Mouse (Mus musculus): ENCODE results near the gene Fasn.

- no peak for TF ChIP-seq CTCF (IDR thresholded peaks at IDR 0.05; ENCODE audit: extremely low read depth, insufficient read depth, low read length)
- TF ChIP-seq POLR2A (IDR thresholded peaks at IDR 0.05; ENCODE audit: extremely low read depth, insufficient read depth, low read length): no peak
These were observed 44.5 kb downstream of the Fasn start for GRCm38 (mm10) chr11:120779876-120780275.

All from cortical plate, adult 2 months (tissue).